Mouse (Mus musculus): ENCODE data around the gene Edc4. TPM values are rescaled to one million over a fixed set of nuclear protein-coding genes. Genes with fewer than 3 reads are reported as not detected.
A peak's percentile ranks its signal among the peaks of the same experiment; 100 is the strongest.

Gene Edc4
- polyA plus RNA-seq, 1 experiment from 2014 or later = 22.2 TPM

DNA sequence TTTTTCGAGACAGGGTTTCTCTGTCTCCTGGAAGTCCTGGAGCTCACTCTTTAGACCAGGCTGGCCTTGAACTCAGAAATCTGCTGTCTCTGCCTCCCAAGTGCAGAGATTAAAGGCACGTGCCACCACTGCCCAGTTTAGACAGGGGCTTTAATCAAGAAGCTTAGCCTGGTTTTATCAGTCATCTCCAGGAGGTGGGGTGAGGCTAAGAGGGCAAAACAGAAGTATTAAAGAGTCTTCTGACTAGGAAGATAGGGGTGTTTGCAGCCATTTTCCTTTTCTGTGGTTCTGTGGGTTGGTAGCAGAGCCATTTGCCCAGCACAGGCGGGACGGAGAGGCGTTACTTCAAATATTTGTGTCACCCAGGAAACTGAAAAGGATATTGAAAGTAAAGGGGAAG, 21.4 kb upstream of the Edc4 start:
- Histone ChIP-seq H3K27me3 (ENCODE audit: control insufficient read depth, insufficient read depth, low read length) (no peaks in the 10 kb centered on the region), H3K9ac (ENCODE audit: low read depth, low read length) (peak overlapping the region; percentile 98), H3K4me2 (peak overlapping the region; percentile 88), H3K4me3 (ENCODE audit: low read depth, low read length) (peak overlapping the region; percentile 96; the same call in 1 of the 2 replicates), H3K36me3 (ENCODE audit: control insufficient read depth, insufficient read depth, low read length) (no peaks in the 10 kb centered on the region), H3K4me1 (ENCODE audit: control insufficient read depth, insufficient read depth, low read length) (peaks cover 44% of the 10 kb centered on the region), H3K9me3 (replicated peaks; ENCODE audit: control insufficient read depth, low read length) (no peaks in the 10 kb centered on the region), H3K27ac (ENCODE audit: low read depth, low read length) (peak overlapping the region; percentile 92)
- no peak for ATAC-seq (replicated peaks; ENCODE audit: insufficient number of reproducible peaks, low FRiP score, low TSS enrichment)
- 61% methylated on average over 5 of the region's 5 CpGs for WGBS (ENCODE audit: insufficient replicate concordance)

DNA sequence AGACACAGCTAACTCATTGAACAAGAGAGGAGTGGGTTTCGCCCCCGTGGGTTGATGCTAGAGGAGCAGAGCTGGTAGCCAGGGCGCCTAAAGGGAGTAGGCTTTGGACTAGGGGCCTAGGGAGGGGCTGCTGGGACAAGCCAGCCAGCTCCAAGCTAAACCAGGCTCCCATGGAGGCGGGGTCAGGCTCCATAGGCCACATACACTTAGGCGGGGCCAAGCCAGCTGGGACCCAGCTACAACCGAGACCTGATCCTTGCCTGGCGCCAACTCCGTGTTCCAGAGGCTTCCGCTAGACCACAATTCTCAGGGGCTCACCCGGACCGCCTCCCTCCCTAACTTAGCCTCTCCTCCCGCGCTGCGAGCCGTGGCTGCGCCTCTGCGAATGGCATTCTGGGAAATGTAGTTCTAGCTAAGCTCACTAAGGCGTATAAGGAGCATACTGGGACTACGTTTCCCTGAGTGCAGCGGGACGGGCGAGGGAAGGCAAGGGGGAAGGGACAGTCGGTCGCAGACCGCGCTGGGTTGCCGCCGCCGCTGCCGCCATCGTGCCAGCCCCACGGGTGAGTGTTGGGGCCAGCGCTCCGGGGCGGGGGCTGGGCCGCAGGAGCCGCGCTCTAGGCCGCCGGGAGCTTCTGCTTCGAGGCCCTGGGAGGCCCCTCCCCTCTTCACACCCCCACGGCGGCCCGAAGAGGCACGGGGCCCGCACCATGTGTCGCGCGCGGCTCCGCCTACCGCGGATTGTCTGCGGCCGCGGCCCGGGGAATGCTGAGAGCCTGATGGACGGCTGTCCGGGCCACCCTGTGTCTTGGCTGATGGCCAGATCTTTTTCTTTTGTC, 20.3 kb upstream of the Edc4 start, which contains the start of gene Nutf2:
TSS of gene Nutf2 (plus strand) at position 438 of the 839 bp plus-strand sequence.
- peak; percentile 96 for ATAC-seq (replicated peaks; ENCODE audit: insufficient number of reproducible peaks, low FRiP score, low TSS enrichment)
- Histone ChIP-seq H3K27ac (ENCODE audit: low read depth, low read length) (peak within 1 kb of the TSS; percentile 92), H3K9me3 (replicated peaks; ENCODE audit: control insufficient read depth, low read length) (no peaks in the 10 kb centered on the region), H3K27me3 (ENCODE audit: control insufficient read depth, insufficient read depth, low read length) (no peaks in the 10 kb centered on the region), H3K4me2 (peak within 1 kb of the TSS; percentile 88), H3K4me1 (ENCODE audit: control insufficient read depth, insufficient read depth, low read length) (peaks cover 45% of the 10 kb centered on the region), H3K4me3 (ENCODE audit: low read depth, low read length) (peak within 1 kb of the TSS; percentile 96), H3K36me3 (ENCODE audit: control insufficient read depth, insufficient read depth, low read length) (no peaks in the 10 kb centered on the region), H3K9ac (ENCODE audit: low read depth, low read length) (peak within 1 kb of the TSS; percentile 98)
- under 1% methylated on average over 55 of the region's 59 CpGs for WGBS (ENCODE audit: insufficient replicate concordance)

- Histone ChIP-seq H3K4me3 (ENCODE audit: low read depth, low read length) (peak overlapping the region; percentile 96), H3K36me3 (ENCODE audit: control insufficient read depth, insufficient read depth, low read length) (peaks cover 9% of the 10 kb centered on the region; the same call in 1 of the 2 replicates), H3K27ac (ENCODE audit: low read depth, low read length) (peak overlapping the region; percentile 92; the same call in 1 of the 2 replicates), H3K9ac (ENCODE audit: low read depth, low read length) (peak overlapping the region; percentile 98), H3K4me1 (ENCODE audit: control insufficient read depth, insufficient read depth, low read length) (peaks cover 30% of the 10 kb centered on the region), H3K9me3 (replicated peaks; ENCODE audit: control insufficient read depth, low read length) (no peaks in the 10 kb centered on the region), H3K27me3 (ENCODE audit: control insufficient read depth, insufficient read depth, low read length) (no peaks in the 10 kb centered on the region), H3K4me2 (peak overlapping the region; percentile 88)
- no peak for ATAC-seq (replicated peaks; ENCODE audit: insufficient number of reproducible peaks, low FRiP score, low TSS enrichment)
- WGBS (ENCODE audit: insufficient replicate concordance) = 14% methylated on average over 1 of the region's 1 CpGs
Measured at GRCm38 (mm10) chr8:105861951-105862350, 18.7 kb upstream of the Edc4 start.

GRCm38 (mm10) chr8:105866364-105867029, 14.2 kb upstream of the Edc4 start:
- 72% methylated on average over 6 of the region's 6 CpGs for WGBS (ENCODE audit: insufficient replicate concordance)
- ATAC-seq (replicated peaks; ENCODE audit: insufficient number of reproducible peaks, low FRiP score, low TSS enrichment) = no peak
- peaks cover 21% of the 10 kb centered on the region for H3K4me1 ChIP-seq (ENCODE audit: control insufficient read depth, insufficient read depth, low read length)
- no peak overlapping the region for H3K27ac ChIP-seq (ENCODE audit: low read depth, low read length)
- no peaks in the 10 kb centered on the region for H3K27me3 ChIP-seq (ENCODE audit: control insufficient read depth, insufficient read depth, low read length)
- peaks cover 27% of the 10 kb centered on the region for H3K36me3 ChIP-seq (ENCODE audit: control insufficient read depth, insufficient read depth, low read length)
- H3K9ac ChIP-seq (ENCODE audit: low read depth, low read length) = no peak overlapping the region
- H3K9me3 ChIP-seq (replicated peaks; ENCODE audit: control insufficient read depth, low read length) = no peaks in the 10 kb centered on the region
- no peak overlapping the region for H3K4me3 ChIP-seq (ENCODE audit: low read depth, low read length)
- no peak overlapping the region for H3K4me2 ChIP-seq

- Histone ChIP-seq H3K27me3 (ENCODE audit: control insufficient read depth, insufficient read depth, low read length) (no peaks in the 10 kb centered on the region), H3K27ac (ENCODE audit: low read depth, low read length) (peak overlapping the region; percentile 71; the same call in 1 of the 2 replicates), H3K4me2 (peak overlapping the region; percentile 29), H3K36me3 (ENCODE audit: control insufficient read depth, insufficient read depth, low read length) (peaks cover 26% of the 10 kb centered on the region), H3K9me3 (replicated peaks; ENCODE audit: control insufficient read depth, low read length) (no peaks in the 10 kb centered on the region), H3K9ac (ENCODE audit: low read depth, low read length) (0 out of 2 replicates have a peak overlapping the region, but pooled peaks have one; percentile 43), H3K4me1 (ENCODE audit: control insufficient read depth, insufficient read depth, low read length) (peaks cover 17% of the 10 kb centered on the region), H3K4me3 (ENCODE audit: low read depth, low read length) (no peak overlapping the region)
- ATAC-seq (replicated peaks; ENCODE audit: insufficient number of reproducible peaks, low FRiP score, low TSS enrichment) = no peak
- WGBS (ENCODE audit: insufficient replicate concordance) = 69% methylated on average over 6 of the region's 6 CpGs
Measured at GRCm38 (mm10) chr8:105874301-105874700, 6.4 kb upstream of the Edc4 start.

- no peaks in the 10 kb centered on the region for H3K9me3 ChIP-seq (replicated peaks; ENCODE audit: control insufficient read depth, low read length)
- no peak overlapping the region for H3K4me3 ChIP-seq (ENCODE audit: low read depth, low read length)
- 95% methylated on average over 12 of the region's 12 CpGs for WGBS (ENCODE audit: insufficient replicate concordance)
- no peak for ATAC-seq (replicated peaks; ENCODE audit: insufficient number of reproducible peaks, low FRiP score, low TSS enrichment)
- H3K4me1 ChIP-seq (ENCODE audit: control insufficient read depth, insufficient read depth, low read length) = no peaks in the 10 kb centered on the region
- no peak overlapping the region for H3K9ac ChIP-seq (ENCODE audit: low read depth, low read length)
- H3K27me3 ChIP-seq (ENCODE audit: control insufficient read depth, insufficient read depth, low read length) = no peaks in the 10 kb centered on the region
- no peak overlapping the region for H3K4me2 ChIP-seq
- H3K36me3 ChIP-seq (ENCODE audit: control insufficient read depth, insufficient read depth, low read length) = peaks cover 52% of the 10 kb centered on the region
- no peak overlapping the region for H3K27ac ChIP-seq (ENCODE audit: low read depth, low read length)
Measured at GRCm38 (mm10) chr8:105889756-105890465, 9.2 kb downstream of the Edc4 start.

DNA sequence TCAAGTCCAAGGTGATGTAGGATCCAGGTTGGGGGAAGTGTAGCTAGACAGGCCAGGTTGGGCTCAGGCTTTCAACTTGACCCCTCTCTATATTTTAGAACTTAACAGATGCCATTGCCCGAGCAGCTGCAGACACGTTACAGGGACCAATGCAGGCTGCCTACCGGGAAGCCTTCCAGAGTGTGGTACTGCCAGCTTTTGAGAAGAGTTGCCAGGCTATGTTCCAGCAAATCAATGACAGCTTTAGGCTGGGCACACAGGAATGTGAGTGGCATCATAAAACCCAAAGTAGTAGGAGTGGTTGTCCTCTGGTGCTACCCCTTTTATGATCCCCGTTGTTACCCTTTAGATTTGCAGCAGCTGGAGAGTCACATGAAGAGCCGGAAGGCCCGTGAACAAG, 10.2 kb downstream of the Edc4 start:
- Histone ChIP-seq H3K27ac (ENCODE audit: low read depth, low read length) (no peak overlapping the region), H3K4me2 (no peak overlapping the region), H3K9me3 (replicated peaks; ENCODE audit: control insufficient read depth, low read length) (no peaks in the 10 kb centered on the region), H3K9ac (ENCODE audit: low read depth, low read length) (no peak overlapping the region), H3K36me3 (ENCODE audit: control insufficient read depth, insufficient read depth, low read length) (peaks cover 46% of the 10 kb centered on the region), H3K4me1 (ENCODE audit: control insufficient read depth, insufficient read depth, low read length) (no peaks in the 10 kb centered on the region), H3K27me3 (ENCODE audit: control insufficient read depth, insufficient read depth, low read length) (no peaks in the 10 kb centered on the region), H3K4me3 (ENCODE audit: low read depth, low read length) (no peak overlapping the region)
- 92% methylated on average over 6 of the region's 6 CpGs for WGBS (ENCODE audit: insufficient replicate concordance)
- ATAC-seq (replicated peaks; ENCODE audit: insufficient number of reproducible peaks, low FRiP score, low TSS enrichment) = no peak

GRCm38 (mm10) chr8:105892432-105892831, 11.8 kb downstream of the Edc4 start:
- Histone ChIP-seq H3K27me3 (ENCODE audit: control insufficient read depth, insufficient read depth, low read length) (no peaks in the 10 kb centered on the region), H3K36me3 (ENCODE audit: control insufficient read depth, insufficient read depth, low read length) (peaks cover 35% of the 10 kb centered on the region), H3K9ac (ENCODE audit: low read depth, low read length) (no peak overlapping the region), H3K27ac (ENCODE audit: low read depth, low read length) (no peak overlapping the region; the same call in 1 of the 2 replicates), H3K4me1 (ENCODE audit: control insufficient read depth, insufficient read depth, low read length) (no peaks in the 10 kb centered on the region), H3K9me3 (replicated peaks; ENCODE audit: control insufficient read depth, low read length) (no peaks in the 10 kb centered on the region), H3K4me3 (ENCODE audit: low read depth, low read length) (no peak overlapping the region), H3K4me2 (no peak overlapping the region)
- ATAC-seq (replicated peaks; ENCODE audit: insufficient number of reproducible peaks, low FRiP score, low TSS enrichment) = no peak
- 86% methylated on average over 6 of the region's 6 CpGs for WGBS (ENCODE audit: insufficient replicate concordance)
